Mouse (Mus musculus) ZHBTc4 (cell line): ENCODE measurements around the gene Rhov.

Experiments
- DNase-seq: peaks from one replicate; pipeline ENCODE4 v3.0.0-alpha.2; 2011; ENCODE audit warnings: low read depth, low spot score

The Rhov gene

DNA sequence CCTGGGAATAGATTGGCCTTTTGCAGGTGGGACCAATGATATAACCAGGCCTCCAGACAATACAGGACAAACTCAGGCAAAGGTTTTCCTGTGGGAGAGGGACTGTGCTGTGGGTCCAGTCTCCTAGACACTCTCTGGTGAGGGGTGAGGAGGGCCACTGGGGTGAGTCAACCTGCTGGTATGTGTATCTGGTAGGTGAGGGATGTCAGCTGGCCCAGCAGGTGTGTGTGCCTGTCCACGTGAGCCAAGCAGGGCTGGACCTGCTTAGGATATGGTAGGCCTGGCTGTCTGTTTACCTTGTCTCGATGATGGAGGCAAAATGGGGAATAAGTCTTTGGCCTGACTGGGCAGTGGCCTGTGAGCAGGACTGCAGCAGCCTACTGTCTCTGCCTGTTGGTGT, 32.4 kb downstream of the Rhov start:
- DNase-seq: no peak

DNA sequence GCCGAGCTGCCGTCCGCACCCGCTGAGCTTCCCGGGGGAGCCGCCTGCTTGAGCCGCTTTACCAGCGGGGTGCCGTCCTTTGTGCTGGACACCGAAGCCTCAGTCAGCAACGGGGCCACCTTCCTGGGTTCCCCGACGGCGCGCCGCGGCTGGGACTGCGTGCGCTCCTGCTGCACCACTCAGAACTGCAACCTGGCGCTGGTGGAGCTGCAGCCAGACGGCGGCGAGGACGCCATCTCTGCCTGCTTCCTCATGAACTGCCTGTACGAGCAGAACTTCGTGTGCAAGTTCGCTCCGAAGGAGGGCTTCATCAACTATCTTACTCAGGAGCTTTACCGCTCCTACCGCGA, 33.2 kb downstream of the Rhov start:
- DNase-seq: peak; percentile 78

DNA sequence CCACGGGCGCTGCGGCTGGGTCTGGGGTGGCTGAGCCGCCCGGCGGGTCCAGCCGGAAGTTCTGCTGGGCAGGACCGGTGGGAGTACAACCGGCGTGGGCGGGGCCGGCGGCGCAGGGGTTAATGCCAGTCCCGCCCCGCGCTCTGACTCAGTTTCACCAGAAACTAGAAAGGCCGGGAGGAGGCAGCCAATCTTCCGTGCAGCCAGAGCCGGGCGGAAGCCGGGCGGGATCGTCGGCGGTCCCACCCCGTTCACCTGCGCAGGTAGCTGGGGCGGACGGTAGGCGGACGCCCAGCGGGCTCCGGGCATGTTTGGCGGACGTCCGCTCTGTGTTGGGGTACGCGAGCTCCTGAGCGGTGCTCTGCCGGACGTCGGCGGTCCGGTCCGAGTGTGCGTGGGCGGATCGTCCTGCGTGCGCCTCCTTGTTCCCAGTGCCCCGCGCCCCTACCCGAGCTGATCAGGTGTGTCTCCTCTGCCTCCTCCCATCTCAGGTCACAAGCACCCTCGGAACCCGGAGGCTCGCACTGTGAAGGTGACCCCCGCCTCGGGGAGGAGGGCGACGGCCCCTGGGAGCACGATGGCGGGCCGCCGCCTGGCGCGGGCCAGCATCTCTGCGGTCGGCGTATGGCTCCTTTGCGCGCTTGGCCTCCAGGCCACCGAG, 33.7 kb downstream of the Rhov start, which contains the start of gene Spint1:
Gene Spint1, plus strand, starts transcription at position 153 of the 661 bp plus-strand sequence.
- DNase-seq: peak; percentile 78

DNA sequence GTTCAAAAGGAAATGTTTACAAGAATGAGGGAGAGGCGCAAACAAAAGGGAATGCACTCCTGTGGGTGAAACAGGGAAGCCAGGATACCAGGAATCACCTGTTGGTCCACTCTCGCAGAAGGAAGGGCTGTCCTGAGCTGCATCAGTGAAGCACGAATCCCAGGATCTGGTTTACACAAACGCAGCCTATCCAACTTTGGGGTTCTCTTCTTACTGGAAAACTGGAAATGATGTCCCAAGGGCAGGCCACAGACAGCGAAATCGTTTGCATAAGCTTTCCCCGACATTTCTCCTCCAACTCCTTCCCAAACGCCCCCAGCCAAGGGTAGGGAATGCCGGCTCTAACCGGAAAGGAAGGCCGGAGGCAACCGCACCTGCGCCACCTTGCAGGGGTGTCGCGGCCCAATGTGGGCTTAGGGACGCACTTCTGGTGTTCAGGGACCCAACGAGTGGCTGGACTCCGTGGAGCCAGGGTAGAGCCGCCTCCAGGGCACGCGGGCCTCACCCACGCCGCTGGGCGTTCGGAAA, 34.3 kb downstream of the Rhov start:
- DNase-seq: peak; percentile 91

DNA sequence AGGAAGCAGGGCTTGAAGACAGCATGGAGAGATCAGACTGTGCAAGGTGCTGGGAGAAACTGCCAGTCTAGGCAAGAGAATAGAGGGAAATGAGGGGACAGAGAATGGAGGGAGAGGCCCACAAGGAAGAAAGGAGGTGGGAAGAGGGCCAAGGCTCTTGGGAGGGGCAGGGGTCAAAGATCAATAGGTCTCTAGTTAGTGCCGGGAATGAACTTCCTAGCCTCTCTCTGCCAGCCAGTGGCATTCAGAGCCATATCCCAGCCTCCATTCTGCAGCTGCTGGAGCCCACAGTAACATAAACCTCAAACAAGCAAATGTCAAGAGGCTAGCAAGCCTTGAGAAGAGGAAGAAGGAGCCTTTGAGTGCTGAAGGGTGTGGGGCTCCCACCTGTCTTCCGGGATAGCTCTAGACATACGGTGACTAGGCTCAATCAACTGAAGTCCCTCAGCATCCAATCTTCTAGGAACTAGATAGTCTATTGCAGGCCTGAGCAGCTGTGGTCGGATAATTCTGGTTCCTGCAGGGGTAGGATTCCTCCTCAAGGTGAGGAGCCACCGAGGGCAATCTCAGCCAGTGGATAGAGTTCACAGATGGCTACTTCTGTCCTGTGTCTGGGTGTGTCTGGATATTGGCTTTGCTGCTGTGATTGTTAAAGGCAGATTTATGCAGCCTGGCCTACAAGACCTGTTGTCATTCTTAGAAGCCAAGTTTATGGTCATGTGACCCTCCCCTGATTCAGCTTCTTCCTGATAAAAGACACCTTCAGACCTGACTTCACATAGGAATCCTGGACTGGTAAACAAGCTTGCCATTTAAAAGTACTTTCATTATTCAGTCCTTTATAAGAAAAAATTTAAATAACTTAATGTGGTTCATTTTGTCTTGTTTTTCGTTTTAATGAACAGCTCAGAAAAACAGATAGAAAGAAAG, 41.0 kb downstream of the Rhov start, which contains the start of gene Ppp1r14d:
Gene Ppp1r14d, minus strand, starts transcription at position 132 of the 930 bp plus-strand sequence.
- peak; percentile 86 for DNase-seq
